Mouse (Mus musculus): ENCODE measurements around the gene Tcte3. TPM values are rescaled to one million over a fixed set of nuclear protein-coding genes. Genes with fewer than 3 reads are reported as not detected.
"Not testable (repeated sequence)": the region's sequence is repeated elsewhere in the genome, so short reads cannot be mapped to it uniquely, and the experiment has no call there.

Tcte3 gene
- total RNA-seq, 4 experiments from 2014 or later, result 0.89 to 3.0 (median 1.6) TPM; not detected in 1

DNA sequence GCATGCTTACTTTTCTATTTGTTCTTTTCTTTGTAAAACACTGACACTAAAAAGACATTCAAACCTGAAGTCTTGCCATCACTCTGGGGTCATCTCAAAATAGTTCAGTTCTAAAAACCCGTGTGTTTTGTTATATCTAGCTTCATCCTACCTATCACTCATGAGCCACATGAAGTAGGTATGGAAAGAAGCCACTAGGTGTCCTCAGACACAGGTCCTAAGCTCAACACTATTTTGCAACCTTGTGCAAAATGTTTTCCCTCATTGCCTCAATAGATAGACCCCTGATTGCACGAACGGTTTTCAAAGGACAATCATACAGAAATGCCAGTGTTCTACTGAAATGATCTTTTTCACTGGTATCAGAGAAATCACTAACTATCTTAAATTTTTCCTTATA lies 833 bp downstream of the Tcte3 start:
- not testable (repeated sequence) for DNase-seq (ENCODE audit: low spot score in 2 of 2)

DNA sequence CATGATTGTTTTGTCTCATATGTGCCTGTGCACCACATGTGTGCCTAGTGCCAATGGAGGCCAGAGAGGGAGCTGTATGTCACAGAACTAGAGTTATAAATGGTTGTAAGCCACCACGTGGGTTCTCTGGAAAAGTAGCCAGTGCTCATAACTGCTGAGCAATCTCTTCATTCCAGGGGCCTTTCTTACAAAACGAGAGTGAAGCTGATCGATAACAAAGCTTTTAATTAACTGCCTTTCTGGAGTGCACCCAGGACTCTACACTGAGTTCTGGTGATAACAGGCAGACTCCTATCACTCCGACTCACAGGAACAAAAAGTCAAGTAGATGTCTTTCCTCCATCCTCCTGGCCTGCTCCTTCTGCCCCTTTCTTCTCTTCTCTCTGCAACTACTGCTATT lies 9.9 kb downstream of the Tcte3 start:
- not testable (repeated sequence) for DNase-seq (ENCODE audit: low spot score in 2 of 2)

DNA sequence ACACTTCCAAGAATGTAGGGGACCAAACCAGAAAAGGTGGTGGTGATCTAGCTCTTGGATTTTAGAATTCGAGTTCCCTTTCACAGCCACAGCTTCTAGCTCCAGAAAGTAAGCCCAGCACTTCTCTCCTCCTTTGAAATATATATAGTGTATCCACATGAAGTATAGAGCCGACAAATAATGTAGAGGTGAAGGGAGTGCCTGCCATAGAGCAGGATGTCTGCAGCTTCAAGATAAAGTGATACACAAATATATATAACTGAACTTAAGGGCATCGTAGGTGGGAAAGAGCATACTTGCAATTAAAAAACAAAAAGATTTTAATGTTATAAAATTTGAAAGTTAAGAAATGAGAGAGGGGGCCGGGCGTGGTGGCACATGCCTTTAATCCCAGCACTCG lies 15.8 kb downstream of the Tcte3 start:
- not testable (repeated sequence) for DNase-seq (ENCODE audit: low spot score in 2 of 2)

DNA sequence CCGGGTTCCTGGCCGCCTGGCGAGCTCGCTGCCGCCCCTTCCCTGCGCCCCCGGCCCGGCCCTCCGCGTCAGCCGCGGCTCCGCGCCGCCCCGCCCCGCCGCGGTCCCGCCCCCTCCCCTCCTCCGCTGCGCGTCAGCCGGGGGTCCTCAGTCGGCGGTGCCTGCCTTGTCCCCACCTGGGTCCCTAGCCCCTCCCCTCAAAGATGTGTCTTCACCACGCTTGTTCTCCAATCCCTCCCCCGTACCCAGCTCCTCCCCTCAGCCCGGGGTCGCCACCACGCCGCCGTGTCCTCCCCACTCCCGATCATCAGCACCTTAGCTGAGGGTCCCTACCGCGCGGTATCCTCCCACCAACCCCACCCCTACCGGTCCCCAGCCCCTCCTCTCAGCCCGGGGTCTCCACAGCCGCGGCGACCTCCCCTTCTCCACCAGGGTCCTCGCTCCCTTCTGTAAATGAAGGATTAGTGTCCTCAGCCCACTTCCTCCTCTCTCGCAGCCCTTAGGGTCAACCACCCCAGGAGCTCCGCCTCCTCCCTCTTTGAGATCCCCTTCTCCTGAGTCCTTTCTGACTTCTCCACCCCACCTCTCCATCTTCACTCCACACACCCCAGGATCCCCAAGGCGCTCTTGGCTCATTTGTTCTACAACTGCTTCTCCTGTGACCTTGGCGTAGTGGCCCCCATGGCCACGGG lies 16.6 kb downstream of the Tcte3 start:
- not testable (repeated sequence) for DNase-seq (ENCODE audit: low spot score in 2 of 2)

DNA sequence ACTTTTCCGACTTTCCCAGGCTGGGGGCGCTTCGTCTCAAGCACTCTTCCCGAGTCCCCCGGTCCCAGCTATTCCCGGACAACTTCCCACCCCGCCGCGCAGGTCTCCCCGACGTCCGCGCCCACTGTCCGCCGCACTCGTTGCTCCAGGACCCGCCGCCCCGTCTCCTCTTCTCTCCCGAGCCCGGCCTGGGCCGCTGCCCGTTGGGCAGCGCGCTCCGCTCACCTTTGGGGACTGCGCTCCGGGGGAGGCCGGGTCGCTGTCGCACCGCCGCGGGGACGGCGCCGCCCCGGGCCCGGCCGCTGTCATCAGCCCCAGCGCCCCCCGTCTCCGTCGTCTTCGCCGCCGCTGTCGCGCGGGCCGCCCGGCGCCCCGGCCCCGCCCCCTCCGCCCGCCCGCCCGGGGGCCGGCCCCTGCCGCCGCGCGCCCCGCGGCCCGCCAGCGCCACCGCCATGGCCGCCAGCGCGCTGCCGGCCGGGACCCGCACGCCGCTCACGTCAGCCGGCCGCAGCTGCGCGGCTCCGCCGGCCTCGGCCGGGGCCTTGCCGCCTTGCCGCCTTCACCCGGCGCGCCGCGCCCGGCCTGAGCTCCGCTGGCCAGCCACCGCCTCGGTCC lies 17.3 kb downstream of the Tcte3 start:
- DNase-seq (ENCODE audit: low spot score in 2 of 2), result not testable (repeated sequence)

DNA sequence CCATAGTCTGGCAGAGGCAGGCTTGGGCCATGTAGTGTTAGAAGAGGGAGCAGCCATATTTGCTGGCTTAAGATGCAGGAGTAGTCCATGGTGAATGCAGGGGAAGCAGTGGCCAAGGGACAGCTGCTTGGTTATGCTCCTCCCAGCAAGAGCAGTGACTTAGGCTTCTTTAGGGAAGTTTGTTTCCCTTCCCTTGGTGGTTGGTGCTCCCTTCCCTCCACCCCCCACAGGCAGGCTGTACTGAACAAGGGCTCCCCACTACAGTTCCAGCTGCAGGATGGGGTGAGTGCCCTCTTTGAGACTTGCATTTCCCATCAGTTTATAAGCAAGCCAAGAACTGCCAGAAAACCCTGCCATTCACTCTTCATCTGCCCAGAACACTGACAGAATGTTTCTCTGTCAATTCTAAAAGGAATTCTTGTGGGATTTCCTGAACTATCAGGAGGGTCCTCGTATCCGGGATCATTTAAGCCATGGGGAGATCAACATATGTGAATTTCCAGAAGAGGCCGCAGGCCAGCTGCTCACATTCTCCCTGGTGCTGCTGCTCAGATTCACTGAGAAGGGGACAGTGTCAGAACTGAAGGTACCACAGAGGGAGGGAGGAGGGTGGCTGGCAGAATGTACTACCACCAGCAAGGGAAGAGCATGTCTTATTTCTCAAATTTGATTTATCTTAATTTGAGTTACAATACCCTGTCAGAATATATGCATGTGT lies 19.6 kb downstream of the Tcte3 start:
- DNase-seq (ENCODE audit: low spot score in 2 of 2), result peak; percentile 13 to 35

DNA sequence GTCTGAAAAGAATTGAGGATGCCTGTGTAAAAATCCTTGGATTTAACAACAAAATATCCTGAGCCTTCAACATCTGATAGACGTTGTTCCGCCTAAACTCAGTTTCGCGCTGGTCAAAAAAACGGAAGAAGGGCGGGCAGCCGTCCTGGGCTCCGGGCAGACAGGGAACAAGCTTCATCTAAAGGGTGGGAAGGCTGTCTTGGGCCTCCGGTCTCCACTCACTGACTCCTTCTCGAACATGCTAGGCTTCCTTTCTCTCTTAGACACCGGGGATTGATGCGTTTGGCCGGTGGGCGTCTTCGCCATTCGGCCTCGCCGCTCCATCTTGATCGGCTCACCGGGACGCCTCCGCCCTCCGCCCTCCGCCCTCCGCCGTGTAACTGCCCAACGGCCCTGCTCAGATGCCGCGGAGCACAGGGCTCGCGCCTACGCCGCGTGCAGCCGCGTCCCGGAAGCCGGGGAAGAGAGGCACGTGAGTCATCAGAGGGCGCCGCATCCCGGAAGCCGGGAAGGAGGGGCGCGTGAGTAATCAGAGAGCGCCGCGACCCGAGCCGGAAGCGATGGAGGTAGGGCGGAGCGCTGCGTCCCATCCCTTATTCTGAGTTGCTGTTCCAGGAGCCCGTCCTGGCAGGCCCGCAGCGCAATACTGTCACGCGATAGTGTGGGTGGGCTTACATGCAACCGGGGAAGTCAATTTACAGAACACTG lies 31.4 kb downstream of the Tcte3 start, which contains the start of gene Gm3435:
Gene Gm3435 (plus strand): TSS at position 471 of the 708 bp plus-strand sequence.
- DNase-seq (ENCODE audit: low spot score in 2 of 2), result not testable (repeated sequence)

DNA sequence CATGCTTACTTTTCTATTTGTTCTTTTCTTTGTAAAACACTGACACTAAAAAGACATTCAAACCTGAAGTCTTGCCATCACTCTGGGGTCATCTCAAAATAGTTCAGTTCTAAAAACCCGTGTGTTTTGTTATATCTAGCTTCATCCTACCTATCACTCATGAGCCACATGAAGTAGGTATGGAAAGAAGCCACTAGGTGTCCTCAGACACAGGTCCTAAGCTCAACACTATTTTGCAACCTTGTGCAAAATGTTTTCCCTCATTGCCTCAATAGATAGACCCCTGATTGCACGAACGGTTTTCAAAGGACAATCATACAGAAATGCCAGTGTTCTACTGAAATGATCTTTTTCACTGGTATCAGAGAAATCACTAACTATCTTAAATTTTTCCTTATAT lies 32.2 kb downstream of the Tcte3 start:
- DNase-seq (ENCODE audit: low spot score in 2 of 2), result not testable (repeated sequence)

DNA sequence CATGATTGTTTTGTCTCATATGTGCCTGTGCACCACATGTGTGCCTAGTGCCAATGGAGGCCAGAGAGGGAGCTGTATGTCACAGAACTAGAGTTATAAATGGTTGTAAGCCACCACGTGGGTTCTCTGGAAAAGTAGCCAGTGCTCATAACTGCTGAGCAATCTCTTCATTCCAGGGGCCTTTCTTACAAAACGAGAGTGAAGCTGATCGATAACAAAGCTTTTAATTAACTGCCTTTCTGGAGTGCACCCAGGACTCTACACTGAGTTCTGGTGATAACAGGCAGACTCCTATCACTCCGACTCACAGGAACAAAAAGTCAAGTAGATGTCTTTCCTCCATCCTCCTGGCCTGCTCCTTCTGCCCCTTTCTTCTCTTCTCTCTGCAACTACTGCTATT lies 41.2 kb downstream of the Tcte3 start:
- not testable (repeated sequence) for DNase-seq (ENCODE audit: low spot score in 2 of 2)

DNA sequence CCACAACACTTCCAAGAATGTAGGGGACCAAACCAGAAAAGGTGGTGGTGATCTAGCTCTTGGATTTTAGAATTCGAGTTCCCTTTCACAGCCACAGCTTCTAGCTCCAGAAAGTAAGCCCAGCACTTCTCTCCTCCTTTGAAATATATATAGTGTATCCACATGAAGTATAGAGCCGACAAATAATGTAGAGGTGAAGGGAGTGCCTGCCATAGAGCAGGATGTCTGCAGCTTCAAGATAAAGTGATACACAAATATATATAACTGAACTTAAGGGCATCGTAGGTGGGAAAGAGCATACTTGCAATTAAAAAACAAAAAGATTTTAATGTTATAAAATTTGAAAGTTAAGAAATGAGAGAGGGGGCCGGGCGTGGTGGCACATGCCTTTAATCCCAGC lies 47.1 kb downstream of the Tcte3 start:
- not testable (repeated sequence) for DNase-seq (ENCODE audit: low spot score in 2 of 2)

DNA sequence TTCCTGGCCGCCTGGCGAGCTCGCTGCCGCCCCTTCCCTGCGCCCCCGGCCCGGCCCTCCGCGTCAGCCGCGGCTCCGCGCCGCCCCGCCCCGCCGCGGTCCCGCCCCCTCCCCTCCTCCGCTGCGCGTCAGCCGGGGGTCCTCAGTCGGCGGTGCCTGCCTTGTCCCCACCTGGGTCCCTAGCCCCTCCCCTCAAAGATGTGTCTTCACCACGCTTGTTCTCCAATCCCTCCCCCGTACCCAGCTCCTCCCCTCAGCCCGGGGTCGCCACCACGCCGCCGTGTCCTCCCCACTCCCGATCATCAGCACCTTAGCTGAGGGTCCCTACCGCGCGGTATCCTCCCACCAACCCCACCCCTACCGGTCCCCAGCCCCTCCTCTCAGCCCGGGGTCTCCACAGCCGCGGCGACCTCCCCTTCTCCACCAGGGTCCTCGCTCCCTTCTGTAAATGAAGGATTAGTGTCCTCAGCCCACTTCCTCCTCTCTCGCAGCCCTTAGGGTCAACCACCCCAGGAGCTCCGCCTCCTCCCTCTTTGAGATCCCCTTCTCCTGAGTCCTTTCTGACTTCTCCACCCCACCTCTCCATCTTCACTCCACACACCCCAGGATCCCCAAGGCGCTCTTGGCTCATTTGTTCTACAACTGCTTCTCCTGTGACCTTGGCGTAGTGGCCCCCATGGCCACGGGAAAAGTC lies 48.0 kb downstream of the Tcte3 start:
- DNase-seq (ENCODE audit: low spot score in 2 of 2), result not testable (repeated sequence)

DNA sequence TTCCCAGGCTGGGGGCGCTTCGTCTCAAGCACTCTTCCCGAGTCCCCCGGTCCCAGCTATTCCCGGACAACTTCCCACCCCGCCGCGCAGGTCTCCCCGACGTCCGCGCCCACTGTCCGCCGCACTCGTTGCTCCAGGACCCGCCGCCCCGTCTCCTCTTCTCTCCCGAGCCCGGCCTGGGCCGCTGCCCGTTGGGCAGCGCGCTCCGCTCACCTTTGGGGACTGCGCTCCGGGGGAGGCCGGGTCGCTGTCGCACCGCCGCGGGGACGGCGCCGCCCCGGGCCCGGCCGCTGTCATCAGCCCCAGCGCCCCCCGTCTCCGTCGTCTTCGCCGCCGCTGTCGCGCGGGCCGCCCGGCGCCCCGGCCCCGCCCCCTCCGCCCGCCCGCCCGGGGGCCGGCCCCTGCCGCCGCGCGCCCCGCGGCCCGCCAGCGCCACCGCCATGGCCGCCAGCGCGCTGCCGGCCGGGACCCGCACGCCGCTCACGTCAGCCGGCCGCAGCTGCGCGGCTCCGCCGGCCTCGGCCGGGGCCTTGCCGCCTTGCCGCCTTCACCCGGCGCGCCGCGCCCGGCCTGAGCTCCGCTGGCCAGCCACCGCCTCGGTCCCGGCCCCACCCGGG lies 48.7 kb downstream of the Tcte3 start:
- not testable (repeated sequence) for DNase-seq (ENCODE audit: low spot score in 2 of 2)

DNA sequence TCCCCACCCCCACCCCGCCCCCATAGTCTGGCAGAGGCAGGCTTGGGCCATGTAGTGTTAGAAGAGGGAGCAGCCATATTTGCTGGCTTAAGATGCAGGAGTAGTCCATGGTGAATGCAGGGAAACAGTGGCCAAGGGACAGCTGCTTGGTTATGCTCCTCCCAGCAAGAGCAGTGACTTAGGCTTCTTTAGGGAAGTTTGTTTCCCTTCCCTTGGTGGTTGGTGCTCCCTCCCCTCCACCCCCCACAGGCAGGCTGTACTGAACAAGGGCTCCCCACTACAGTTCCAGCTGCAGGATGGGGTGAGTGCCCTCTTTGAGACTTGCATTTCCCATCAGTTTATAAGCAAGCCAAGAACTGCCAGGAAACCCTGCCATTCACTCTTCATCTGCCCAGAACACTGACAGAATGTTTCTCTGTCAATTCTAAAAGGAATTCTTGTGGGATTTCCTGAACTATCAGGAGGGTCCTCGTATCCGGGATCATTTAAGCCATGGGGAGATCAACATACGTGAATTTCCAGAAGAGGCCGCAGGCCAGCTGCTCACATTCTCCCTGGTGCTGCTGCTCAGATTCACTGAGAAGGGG lies 51.1 kb downstream of the Tcte3 start:
- peak in 1 of 2 experiments; percentile 7 for DNase-seq (ENCODE audit: low spot score in 2 of 2)

DNA sequence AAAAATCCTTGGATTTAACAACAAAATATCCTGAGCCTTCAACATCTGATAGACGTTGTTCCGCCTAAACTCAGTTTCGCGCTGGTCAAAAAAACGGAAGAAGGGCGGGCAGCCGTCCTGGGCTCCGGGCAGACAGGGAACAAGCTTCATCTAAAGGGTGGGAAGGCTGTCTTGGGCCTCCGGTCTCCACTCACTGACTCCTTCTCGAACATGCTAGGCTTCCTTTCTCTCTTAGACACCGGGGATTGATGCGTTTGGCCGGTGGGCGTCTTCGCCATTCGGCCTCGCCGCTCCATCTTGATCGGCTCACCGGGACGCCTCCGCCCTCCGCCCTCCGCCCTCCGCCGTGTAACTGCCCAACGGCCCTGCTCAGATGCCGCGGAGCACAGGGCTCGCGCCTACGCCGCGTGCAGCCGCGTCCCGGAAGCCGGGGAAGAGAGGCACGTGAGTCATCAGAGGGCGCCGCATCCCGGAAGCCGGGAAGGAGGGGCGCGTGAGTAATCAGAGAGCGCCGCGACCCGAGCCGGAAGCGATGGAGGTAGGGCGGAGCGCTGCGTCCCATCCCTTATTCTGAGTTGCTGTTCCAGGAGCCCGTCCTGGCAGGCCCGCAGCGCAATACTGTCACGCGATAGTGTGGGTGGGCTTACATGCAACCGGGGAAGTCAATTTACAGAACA lies 62.8 kb downstream of the Tcte3 start, which contains the start of the genes 9030025P20Rik and Gm3417:
Gene 9030025P20Rik (plus strand): TSS at position 107 of the 677 bp plus-strand sequence.
Gene Gm3417 (minus strand): TSS at position 429 of the 677 bp plus-strand sequence.
- not testable (repeated sequence) for DNase-seq (ENCODE audit: low spot score in 2 of 2)

DNA sequence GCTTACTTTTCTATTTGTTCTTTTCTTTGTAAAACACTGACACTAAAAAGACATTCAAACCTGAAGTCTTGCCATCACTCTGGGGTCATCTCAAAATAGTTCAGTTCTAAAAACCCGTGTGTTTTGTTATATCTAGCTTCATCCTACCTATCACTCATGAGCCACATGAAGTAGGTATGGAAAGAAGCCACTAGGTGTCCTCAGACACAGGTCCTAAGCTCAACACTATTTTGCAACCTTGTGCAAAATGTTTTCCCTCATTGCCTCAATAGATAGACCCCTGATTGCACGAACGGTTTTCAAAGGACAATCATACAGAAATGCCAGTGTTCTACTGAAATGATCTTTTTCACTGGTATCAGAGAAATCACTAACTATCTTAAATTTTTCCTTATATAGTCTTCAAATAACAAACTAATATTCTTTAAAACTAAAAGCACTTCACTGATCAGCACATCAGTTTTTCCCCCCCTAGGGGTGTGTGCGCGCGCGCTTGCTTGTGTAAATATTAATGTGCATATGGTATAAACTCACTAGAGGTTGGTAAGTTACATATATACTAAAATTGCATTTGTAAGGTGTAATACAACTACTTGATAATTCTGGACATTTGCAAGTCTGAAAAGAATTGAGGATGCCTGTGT lies 63.4 kb downstream of the Tcte3 start:
- not testable (repeated sequence) for DNase-seq (ENCODE audit: low spot score in 2 of 2)

All from layer of hippocampus, adult 8-10 months (tissue).